Mouse (Mus musculus) neural tube, embryonic 13.5 days (tissue): ENCODE data around the gene Col4a1. TPM values are rescaled to one million over a fixed set of nuclear protein-coding genes. Genes with fewer than 3 reads are reported as not detected.

Experiments used
- ATAC-seq: fragments of 200-750 bp; cut with Nextera tagmentation; 2 replicates; pipeline ENCODE4 v1.8.0; 2017; ENCODE audit warnings: low read depth, mild to moderate bottlenecking, moderate TSS enrichment, moderate library complexity
- H3K27ac ChIP-seq: fragments of 300-500 bp; sonication (generic); replicated peaks from 2 replicates; pipeline ENCODE4 v1.5.1; 2015; ENCODE audit warnings: moderate library complexity, mild to moderate bottlenecking, inconsistent platforms
- H3K27me3 ChIP-seq: fragments of 300-500 bp; sonication (generic); 2 replicates; pipeline ENCODE4 v1.6.1; 2015; ENCODE audit warnings: mild to moderate bottlenecking, inconsistent platforms
- H3K36me3 ChIP-seq: fragments of 300-500 bp; sonication (generic); 2 replicates; pipeline ENCODE4 v1.6.1; 2015; ENCODE audit warnings: mild to moderate bottlenecking, inconsistent platforms
- H3K4me1 ChIP-seq: fragments of 300-500 bp; sonication (generic); replicated peaks from 2 replicates; pipeline ENCODE4 v1.6.1; 2015; ENCODE audit warnings: inconsistent platforms
- H3K4me2 ChIP-seq: fragments of 300-500 bp; sonication (generic); 2 replicates; pipeline ENCODE4 v1.6.1; 2015; ENCODE audit warnings: inconsistent platforms, mild to moderate bottlenecking, moderate library complexity
- H3K4me3 ChIP-seq: fragments of 300-500 bp; sonication (generic); 2 replicates; pipeline ENCODE4 v1.5.1; 2015; ENCODE audit warnings: mild to moderate bottlenecking, inconsistent platforms
- H3K9ac ChIP-seq: fragments of 300-500 bp; sonication (generic); 2 replicates; pipeline ENCODE4 v1.6.1; 2015; ENCODE audit warnings: moderate library complexity, mild to moderate bottlenecking, inconsistent platforms
- H3K9me3 ChIP-seq: fragments of 300-500 bp; sonication (generic); 2 replicates; pipeline ENCODE4 v1.6.1; 2016; ENCODE audit warnings: inconsistent platforms
- WGBS: fragments of 180-500 bp; shearing (Covaris S2); methylation state at CpG from one replicate; pipeline ENCODE4 v1.1.7; 2015; 5-methylcytosine and 5-hydroxymethylcytosine counted together
- polyA plus RNA-seq: library from polyadenylated mRNA; unstranded; fragments of >200 nt; fragmentation: Nextera tagmentation; extraction: Ambion mirVana; gene quantifications from 2 replicates; pipeline ENCODE4 v1.2.1, GENCODE M21; 2015

Col4a1 gene
- polyA plus RNA-seq, 1 experiment from 2014 or later: 108 TPM

- H3K4me1 ChIP-seq: peaks cover 15% of the 10 kb centered on the region
- 63% methylated on average over 11 of the region's 11 CpGs for WGBS
- no peak overlapping the region for H3K9ac ChIP-seq
- H3K4me2 ChIP-seq: no peak overlapping the region
- peaks cover 5% of the 10 kb centered on the region; the same call in 1 of the 2 replicates for H3K27me3 ChIP-seq
- no peak for ATAC-seq
- H3K9me3 ChIP-seq: no peaks in the 10 kb centered on the region
- no peak overlapping the region for H3K27ac ChIP-seq
- H3K36me3 ChIP-seq: no peaks in the 10 kb centered on the region
- no peak overlapping the region for H3K4me3 ChIP-seq
Observed at GRCm38 (mm10) chr8:11181420-11182147, 131.0 kb downstream of the Col4a1 start.

- Histone ChIP-seq H3K4me1 (peaks cover 15% of the 10 kb centered on the region), H3K27ac (no peak overlapping the region), H3K4me2 (no peak overlapping the region), H3K36me3 (no peaks in the 10 kb centered on the region), H3K9ac (no peak overlapping the region), H3K4me3 (no peak overlapping the region), H3K27me3 (no peaks in the 10 kb centered on the region), H3K9me3 (no peaks in the 10 kb centered on the region)
- no peak for ATAC-seq
- 86% methylated on average over 3 of the region's 3 CpGs for WGBS
Observed at GRCm38 (mm10) chr8:11179869-11180268, 132.8 kb downstream of the Col4a1 start.

GRCm38 (mm10) chr8:11176393-11176792 is 136.2 kb downstream of the Col4a1 start:
- H3K36me3 ChIP-seq: no peaks in the 10 kb centered on the region
- H3K4me3 ChIP-seq: no peak overlapping the region
- no peak overlapping the region for H3K27ac ChIP-seq
- no peaks in the 10 kb centered on the region for H3K9me3 ChIP-seq
- no peak overlapping the region for H3K9ac ChIP-seq
- 90% methylated on average over 7 of the region's 7 CpGs for WGBS
- H3K4me1 ChIP-seq: peaks cover 8% of the 10 kb centered on the region; the same call in 1 of the 2 replicates
- H3K4me2 ChIP-seq: no peak overlapping the region
- no peak for ATAC-seq
- no peaks in the 10 kb centered on the region; the same call in 1 of the 2 replicates for H3K27me3 ChIP-seq

GRCm38 (mm10) chr8:11173284-11174191 is 139.1 kb downstream of the Col4a1 start:
- Histone ChIP-seq H3K27ac (no peak overlapping the region), H3K9me3 (no peaks in the 10 kb centered on the region), H3K27me3 (no peaks in the 10 kb centered on the region; the same call in 1 of the 2 replicates), H3K9ac (no peak overlapping the region), H3K4me2 (no peak overlapping the region), H3K36me3 (no peaks in the 10 kb centered on the region), H3K4me1 (no peaks in the 10 kb centered on the region), H3K4me3 (no peak overlapping the region)
- 72% methylated on average over 17 of the region's 17 CpGs for WGBS
- peak; percentile 78; the same call in 1 of the 2 replicates for ATAC-seq

- ATAC-seq: no peak
- 84% methylated on average over 7 of the region's 7 CpGs for WGBS
- Histone ChIP-seq H3K36me3 (no peaks in the 10 kb centered on the region), H3K9ac (no peak overlapping the region), H3K4me2 (no peak overlapping the region), H3K9me3 (no peaks in the 10 kb centered on the region), H3K27ac (no peak overlapping the region), H3K4me3 (no peak overlapping the region), H3K27me3 (no peaks in the 10 kb centered on the region; the same call in 1 of the 2 replicates), H3K4me1 (no peaks in the 10 kb centered on the region)
Observed at GRCm38 (mm10) chr8:11171526-11171925, 141.1 kb downstream of the Col4a1 start.

- Histone ChIP-seq H3K4me2 (no peak overlapping the region), H3K27me3 (no peaks in the 10 kb centered on the region; the same call in 1 of the 2 replicates), H3K27ac (no peak overlapping the region), H3K9me3 (no peaks in the 10 kb centered on the region), H3K36me3 (no peaks in the 10 kb centered on the region), H3K9ac (no peak overlapping the region), H3K4me3 (no peak overlapping the region), H3K4me1 (no peaks in the 10 kb centered on the region)
- WGBS: 71% methylated on average over 2 of the region's 2 CpGs
- ATAC-seq: no peak
Observed at GRCm38 (mm10) chr8:11169383-11169782, 143.2 kb downstream of the Col4a1 start.

- 95% methylated on average over 3 of the region's 3 CpGs for WGBS
- H3K9me3 ChIP-seq: no peaks in the 10 kb centered on the region
- no peak overlapping the region for H3K27ac ChIP-seq
- no peak overlapping the region for H3K4me3 ChIP-seq
- ATAC-seq: no peak
- H3K36me3 ChIP-seq: no peaks in the 10 kb centered on the region
- no peak overlapping the region for H3K9ac ChIP-seq
- no peak overlapping the region for H3K4me2 ChIP-seq
- H3K4me1 ChIP-seq: no peaks in the 10 kb centered on the region
- H3K27me3 ChIP-seq: no peaks in the 10 kb centered on the region; the same call in 1 of the 2 replicates
Observed at GRCm38 (mm10) chr8:11168780-11169179, 143.8 kb downstream of the Col4a1 start.

GRCm38 (mm10) chr8:11167955-11168354 is 144.7 kb downstream of the Col4a1 start:
- H3K27ac ChIP-seq: no peak overlapping the region
- ATAC-seq: no peak
- no peaks in the 10 kb centered on the region for H3K9me3 ChIP-seq
- H3K36me3 ChIP-seq: no peaks in the 10 kb centered on the region
- H3K4me1 ChIP-seq: no peaks in the 10 kb centered on the region
- no peak overlapping the region for H3K9ac ChIP-seq
- WGBS: 92% methylated on average over 9 of the region's 9 CpGs
- no peak overlapping the region for H3K4me2 ChIP-seq
- H3K27me3 ChIP-seq: no peaks in the 10 kb centered on the region; the same call in 1 of the 2 replicates
- H3K4me3 ChIP-seq: no peak overlapping the region

- H3K27me3 ChIP-seq: no peaks in the 10 kb centered on the region
- no peak for ATAC-seq
- 51% methylated on average over 4 of the region's 4 CpGs for WGBS
Observed at GRCm38 (mm10) chr8:11165592-11165991, 147.0 kb downstream of the Col4a1 start.

GRCm38 (mm10) chr8:11156319-11156692 is 156.3 kb downstream of the Col4a1 start:
- Histone ChIP-seq H3K9me3 (no peaks in the 10 kb centered on the region), H3K27me3 (no peaks in the 10 kb centered on the region), H3K36me3 (no peaks in the 10 kb centered on the region), H3K4me2 (no peak overlapping the region), H3K27ac (no peak overlapping the region), H3K4me3 (no peak overlapping the region), H3K4me1 (no peaks in the 10 kb centered on the region), H3K9ac (no peak overlapping the region)
- 93% methylated on average over 2 of the region's 2 CpGs for WGBS
- ATAC-seq: no peak

More at GRCm38 (mm10) chr8:11165592-11165991, 147.0 kb downstream of the Col4a1 start:
- Histone ChIP-seq H3K4me2 (no peak overlapping the region), H3K27ac (no peak overlapping the region), H3K9me3 (no peaks in the 10 kb centered on the region), H3K36me3 (no peaks in the 10 kb centered on the region), H3K4me1 (peaks cover 5% of the 10 kb centered on the region; the same call in 1 of the 2 replicates), H3K9ac (no peak overlapping the region), H3K4me3 (no peak overlapping the region)

- no peak overlapping the region for H3K4me2 ChIP-seq
- H3K4me1 ChIP-seq: no peaks in the 10 kb centered on the region
- no peak overlapping the region for H3K9ac ChIP-seq
- no peaks in the 10 kb centered on the region for H3K9me3 ChIP-seq
- H3K36me3 ChIP-seq: no peaks in the 10 kb centered on the region
- no peak for ATAC-seq
- H3K27ac ChIP-seq: no peak overlapping the region
- WGBS: 89% methylated on average over 9 of the region's 9 CpGs
- H3K4me3 ChIP-seq: no peak overlapping the region
- no peaks in the 10 kb centered on the region for H3K27me3 ChIP-seq
Observed at GRCm38 (mm10) chr8:11155579-11156318, 156.9 kb downstream of the Col4a1 start.
